Mouse (Mus musculus) megakaryocyte, embryonic 14.5 days (primary cell): ENCODE results near the gene Map2. TPM values are rescaled to one million over a fixed set of nuclear protein-coding genes. Genes with fewer than 3 reads are reported as not detected.

ENCODE experiments used
- H3K27me3 ChIP-seq: replicated peaks from 2 replicates; pipeline ENCODE3; 2012; ENCODE audit warnings: inconsistent platforms
- H3K36me3 ChIP-seq: replicated peaks from 2 replicates; pipeline ENCODE3; 2012; ENCODE audit warnings: low read length, inconsistent platforms, mixed read lengths
- H3K4me1 ChIP-seq: 2 replicates; pipeline ENCODE4 v1.6.1; 2012; ENCODE audit warnings: inconsistent platforms
- H3K4me3 ChIP-seq: replicated peaks from 2 replicates; pipeline ENCODE3; 2012; ENCODE audit warnings: moderate library complexity, mild to moderate bottlenecking, inconsistent platforms
- H3K9me3 ChIP-seq: 2 replicates; pipeline ENCODE4 v1.6.1; 2012; ENCODE audit warnings: inconsistent platforms
- FLI1 ChIP-seq: IDR thresholded peaks from 2 replicates; pipeline ENCODE4 v1.6.1; 2012; ENCODE audit warnings: low read length, inconsistent platforms, mixed read lengths
- GATA1 ChIP-seq: IDR thresholded peaks from 3 replicates; pipeline ENCODE4 v1.6.1; 2012; ENCODE audit warnings: mixed read lengths, low read length, inconsistent platforms, borderline replicate concordance
- polyA plus RNA-seq: library from polyadenylated mRNA; stranded (reverse); fragments of >175 nt; gene quantifications from 2 replicates; pipeline ENCODE4 v1.2.3, GENCODE M21; 2012; ENCODE audit warnings: low replicate concordance; ENCODE audit not compliant: insufficient read depth

Map2 gene
- polyA plus RNA-seq, 1 experiment, result not detected

DNA sequence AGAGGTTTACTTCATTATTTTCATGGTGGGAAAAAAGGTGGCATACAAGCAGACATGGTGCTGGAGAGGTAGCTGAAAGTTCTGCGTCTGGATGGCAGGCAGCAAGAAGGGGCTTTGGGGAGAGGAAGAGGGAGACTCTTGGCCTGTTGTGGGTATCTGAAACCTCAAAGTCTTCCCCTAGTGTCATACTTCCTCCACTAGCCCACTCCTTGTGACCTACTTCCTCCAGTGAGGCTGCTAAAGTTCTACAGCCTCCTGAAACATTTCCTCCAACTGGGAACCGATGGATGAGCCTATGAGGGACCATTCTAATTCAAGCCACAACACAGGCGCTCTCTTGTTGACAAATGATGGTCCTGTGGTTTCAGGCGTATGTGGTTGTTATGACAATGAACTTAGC, 56.9 kb downstream of the Map2 start:
- H3K36me3 ChIP-seq, result no peaks in the 10 kb centered on the region
- H3K27me3 ChIP-seq, result no peaks in the 10 kb centered on the region
- H3K4me1 ChIP-seq, result no peaks in the 10 kb centered on the region
- H3K4me3 ChIP-seq, result no peak overlapping the region
- TF ChIP-seq GATA1 (no peak), FLI1 (no peak)
- peaks cover 2% of the 10 kb centered on the region; the same call in 1 of the 2 replicates for H3K9me3 ChIP-seq

DNA sequence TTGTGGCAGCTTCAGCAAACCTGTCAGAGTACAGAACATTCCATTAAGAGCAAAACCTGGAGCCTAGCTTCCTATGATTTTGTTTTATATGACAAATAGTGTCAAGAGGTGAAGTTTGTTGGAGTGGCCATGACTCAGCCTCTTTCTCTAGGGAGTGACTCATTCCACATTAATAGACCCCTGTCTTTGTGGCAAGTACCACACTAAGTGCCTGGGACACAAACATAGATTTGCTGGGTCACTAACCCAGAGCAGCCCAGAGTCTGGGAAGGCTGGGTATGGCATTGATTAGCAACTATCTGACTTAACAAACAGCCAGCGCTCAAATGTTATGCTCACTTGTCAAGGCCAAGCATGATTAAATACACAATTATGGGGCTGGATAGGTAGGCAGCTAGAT, 69.8 kb downstream of the Map2 start:
- H3K36me3 ChIP-seq, result no peaks in the 10 kb centered on the region
- no peak overlapping the region for H3K4me3 ChIP-seq
- TF ChIP-seq FLI1 (no peak), GATA1 (no peak)
- no peaks in the 10 kb centered on the region for H3K9me3 ChIP-seq
- no peaks in the 10 kb centered on the region for H3K27me3 ChIP-seq
- H3K4me1 ChIP-seq, result no peaks in the 10 kb centered on the region

DNA sequence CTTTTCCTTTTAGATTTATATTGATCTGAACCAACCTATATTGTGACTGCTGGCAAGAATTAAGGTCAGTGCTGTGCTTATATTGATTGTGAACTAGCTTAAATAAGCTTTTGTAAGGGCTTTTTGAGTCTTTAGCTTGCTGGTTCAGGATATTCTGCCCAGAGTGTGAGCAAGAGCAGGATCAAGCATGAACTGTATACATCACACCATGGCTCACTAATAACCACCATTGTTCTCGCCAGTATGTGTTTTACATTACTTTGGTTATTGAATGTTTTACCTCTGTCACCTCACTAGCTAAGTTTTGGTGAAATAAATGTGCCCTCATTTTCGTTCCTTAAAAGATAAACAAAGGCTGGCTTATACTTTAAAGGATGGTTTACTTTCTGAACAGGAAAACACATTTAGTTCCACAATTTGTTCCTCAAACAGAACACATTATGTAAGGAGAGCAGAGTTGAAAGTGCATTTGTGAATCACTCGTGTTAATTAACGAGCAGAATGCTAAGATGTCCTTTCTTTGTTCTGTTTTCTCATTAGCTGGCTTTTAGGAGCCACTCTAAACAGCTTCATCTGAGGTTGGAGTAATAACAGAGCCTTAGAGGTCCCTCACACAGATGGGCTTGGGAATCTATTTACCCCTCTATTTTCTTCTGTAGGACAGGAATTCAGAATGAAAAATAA, 76.7 kb downstream of the Map2 start:
- TF ChIP-seq GATA1 (no peak), FLI1 (no peak)
- Histone ChIP-seq H3K27me3 (no peaks in the 10 kb centered on the region), H3K4me3 (no peak overlapping the region), H3K36me3 (no peaks in the 10 kb centered on the region), H3K9me3 (no peaks in the 10 kb centered on the region), H3K4me1 (no peaks in the 10 kb centered on the region)

DNA sequence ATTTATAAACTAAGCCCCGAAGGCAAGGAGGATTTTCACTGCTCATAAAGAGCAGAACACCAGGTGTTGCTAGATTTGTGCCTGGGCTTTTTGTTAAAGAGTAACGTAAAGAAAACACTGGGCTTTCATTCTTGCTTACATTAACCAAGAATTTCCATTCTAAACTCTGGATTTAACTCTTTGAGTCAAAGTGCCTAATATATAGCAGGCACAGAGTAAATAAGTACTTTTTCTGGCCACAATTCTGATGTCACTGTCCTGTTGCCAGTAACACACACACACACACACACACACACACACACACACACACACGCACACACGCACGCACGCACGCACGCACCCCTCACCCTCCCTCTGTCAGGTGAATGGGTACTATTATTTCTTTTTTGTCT, 77.3 kb downstream of the Map2 start:
- Histone ChIP-seq H3K4me1 (no peaks in the 10 kb centered on the region), H3K4me3 (no peak overlapping the region), H3K27me3 (no peaks in the 10 kb centered on the region), H3K9me3 (no peaks in the 10 kb centered on the region), H3K36me3 (no peaks in the 10 kb centered on the region)
- TF ChIP-seq GATA1 (no peak), FLI1 (no peak)

DNA sequence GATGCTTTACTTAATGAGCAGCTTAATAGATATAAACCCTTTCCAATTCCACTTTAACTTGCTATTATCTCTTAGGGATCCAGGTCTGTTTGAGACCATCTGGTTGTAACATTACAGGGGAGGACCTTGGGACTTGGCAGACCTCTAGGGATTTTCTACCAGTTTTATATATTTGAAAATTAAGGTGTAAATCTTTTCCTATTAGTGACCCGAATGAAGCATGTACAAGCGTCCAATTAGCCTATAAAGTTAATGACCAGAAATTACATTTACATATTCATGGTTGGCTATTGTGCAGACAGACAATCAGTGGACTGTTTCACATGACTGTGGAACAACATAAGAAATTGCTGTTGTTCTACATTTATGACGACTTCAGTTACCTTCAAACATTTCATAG, 88.1 kb downstream of the Map2 start:
- Histone ChIP-seq H3K4me3 (no peak overlapping the region), H3K9me3 (no peaks in the 10 kb centered on the region), H3K36me3 (no peaks in the 10 kb centered on the region), H3K4me1 (no peaks in the 10 kb centered on the region), H3K27me3 (no peaks in the 10 kb centered on the region)
- TF ChIP-seq GATA1 (no peak), FLI1 (no peak)

DNA sequence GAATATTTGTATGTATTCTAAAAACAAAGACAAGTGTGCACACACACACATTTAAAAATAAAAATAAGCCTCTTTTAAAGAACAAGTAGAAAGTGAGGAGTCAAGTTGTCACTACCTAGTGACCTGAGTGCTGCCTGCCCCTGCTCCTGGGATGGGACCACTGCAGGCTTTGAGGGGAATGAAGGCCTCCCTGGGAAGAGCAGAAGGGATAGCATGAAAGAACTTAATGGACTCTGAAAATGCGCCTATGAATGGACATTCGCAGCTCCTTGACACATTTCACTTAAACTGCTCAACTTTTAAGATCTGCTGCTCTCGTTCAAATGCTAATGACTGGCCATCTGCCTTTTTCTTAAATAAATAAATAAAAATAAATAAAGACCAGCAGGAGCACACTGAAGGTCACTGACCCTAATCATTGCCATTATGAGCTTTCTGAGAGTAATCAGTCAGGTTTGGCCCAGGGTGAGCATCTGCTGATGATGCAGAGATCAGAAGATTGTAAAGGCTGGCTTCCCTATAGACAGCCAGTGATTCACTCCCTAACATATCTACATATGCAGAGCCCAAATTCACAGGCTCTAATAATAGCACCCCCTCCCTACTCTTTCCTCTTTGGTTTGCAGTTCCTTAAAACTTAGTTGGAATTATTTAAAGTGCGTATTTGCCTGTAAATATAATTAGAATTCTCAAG, 91.3 kb downstream of the Map2 start:
- TF ChIP-seq FLI1 (no peak), GATA1 (no peak)
- H3K4me3 ChIP-seq, result no peak overlapping the region
- no peaks in the 10 kb centered on the region for H3K4me1 ChIP-seq
- no peaks in the 10 kb centered on the region for H3K9me3 ChIP-seq
- H3K27me3 ChIP-seq, result no peaks in the 10 kb centered on the region
- H3K36me3 ChIP-seq, result no peaks in the 10 kb centered on the region

DNA sequence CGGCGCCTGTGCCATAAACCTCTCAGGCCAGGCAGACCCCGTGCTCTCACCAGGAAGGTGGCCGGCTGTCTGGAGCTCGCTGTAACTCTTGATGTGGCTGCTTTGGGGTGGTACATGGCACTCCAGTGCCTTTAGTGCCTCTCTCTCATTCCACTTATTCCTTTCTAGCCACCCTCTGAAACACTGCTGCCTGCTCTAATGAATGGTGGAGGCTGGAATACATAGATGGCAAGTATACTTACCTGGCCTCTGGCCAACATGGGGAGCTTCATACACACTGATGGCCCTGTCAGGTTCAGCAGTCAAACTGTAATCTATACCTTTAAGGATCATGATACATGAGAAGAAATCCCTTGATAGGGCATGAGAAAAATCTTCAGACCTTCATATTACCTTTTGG, 102.6 kb downstream of the Map2 start:
- H3K9me3 ChIP-seq, result no peaks in the 10 kb centered on the region
- no peaks in the 10 kb centered on the region for H3K36me3 ChIP-seq
- no peaks in the 10 kb centered on the region for H3K27me3 ChIP-seq
- no peak overlapping the region for H3K4me3 ChIP-seq
- TF ChIP-seq FLI1 (no peak), GATA1 (no peak)
- 0 out of 2 replicates have a peak, but pooled peaks cover 3% of the 10 kb centered on the region for H3K4me1 ChIP-seq

DNA sequence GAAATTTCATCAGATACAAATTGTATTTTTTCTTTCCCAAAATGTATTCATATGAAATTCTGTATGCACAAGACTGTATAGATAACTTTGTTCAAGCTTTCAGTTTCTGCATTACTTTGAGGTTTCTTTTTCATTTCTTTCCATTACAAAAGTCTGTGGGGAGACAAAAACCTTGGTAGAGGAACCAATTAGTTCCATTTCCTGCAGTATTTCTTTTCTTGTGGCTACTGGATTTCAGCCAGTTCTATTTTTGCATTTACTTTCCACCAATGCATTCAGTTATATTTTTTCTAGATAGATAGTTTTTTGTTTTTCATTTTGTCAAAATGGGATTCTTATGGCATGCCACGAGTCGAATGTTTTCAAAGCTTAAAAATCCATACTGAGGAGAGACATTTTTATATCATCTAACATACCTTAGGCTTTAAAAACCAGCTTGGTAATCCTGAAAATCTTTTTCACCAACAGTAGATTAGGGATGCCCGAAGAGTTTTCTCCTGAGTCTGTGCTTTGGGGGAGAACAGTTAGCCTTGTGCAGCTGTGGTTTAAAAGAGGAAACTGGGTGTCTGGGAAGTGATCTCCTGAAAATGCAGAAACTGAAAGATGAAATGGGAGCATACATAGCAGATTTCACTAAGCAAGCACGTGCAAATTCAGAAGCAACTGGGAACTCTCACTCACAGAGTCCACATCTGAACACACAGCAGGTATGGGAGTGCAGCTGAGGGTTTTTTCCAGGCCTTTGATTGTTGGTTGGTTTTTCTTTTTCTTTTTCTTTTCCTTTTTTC, 104.3 kb downstream of the Map2 start:
- no peaks in the 10 kb centered on the region for H3K27me3 ChIP-seq
- H3K4me3 ChIP-seq, result no peak overlapping the region
- TF ChIP-seq FLI1 (no peak), GATA1 (no peak)
- 0 out of 2 replicates have a peak, but pooled peaks cover 3% of the 10 kb centered on the region for H3K4me1 ChIP-seq
- H3K36me3 ChIP-seq, result no peaks in the 10 kb centered on the region
- no peaks in the 10 kb centered on the region for H3K9me3 ChIP-seq

DNA sequence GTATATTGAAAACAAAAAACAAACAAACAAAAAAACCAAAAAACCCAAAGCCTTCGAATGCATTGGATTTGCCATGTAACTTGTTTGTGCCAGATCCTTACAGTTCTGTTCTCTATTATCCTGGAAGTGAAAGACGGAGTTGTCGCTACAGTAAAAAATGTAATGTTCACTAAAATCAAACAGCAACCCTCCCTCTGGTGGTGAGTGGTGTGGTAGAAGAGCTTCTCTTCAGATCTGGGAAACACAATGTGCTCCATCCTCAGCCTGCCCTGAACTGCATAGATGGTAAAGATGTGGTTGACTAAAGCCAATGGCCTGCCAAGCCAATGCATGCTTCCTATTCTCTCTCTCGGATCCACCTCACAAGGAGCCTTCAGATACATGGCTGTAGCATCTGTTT, 105.1 kb downstream of the Map2 start:
- H3K27me3 ChIP-seq, result no peaks in the 10 kb centered on the region
- TF ChIP-seq GATA1 (no peak), FLI1 (no peak)

DNA sequence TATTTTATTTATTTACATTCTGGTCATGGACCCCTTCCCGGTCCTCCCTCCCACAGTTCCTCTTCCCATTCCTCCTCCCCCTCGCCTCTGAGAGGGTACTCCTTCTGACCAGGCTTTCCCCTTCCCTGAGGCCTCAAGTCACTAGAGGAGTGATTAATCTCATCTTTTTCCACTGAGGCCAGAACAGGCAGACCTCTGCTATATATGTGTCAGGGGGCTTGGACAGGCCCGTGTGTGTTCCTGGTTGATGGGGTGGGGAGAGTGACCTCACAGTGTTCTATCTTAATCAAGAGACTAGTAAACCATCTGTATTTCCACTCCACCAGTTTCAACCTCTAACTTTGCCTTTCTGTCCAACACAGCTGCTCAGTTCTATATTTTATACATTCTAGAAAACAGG, 107.4 kb downstream of the Map2 start:
- Histone ChIP-seq H3K9me3 (no peaks in the 10 kb centered on the region), H3K4me3 (no peak overlapping the region), H3K4me1 (0 out of 2 replicates have a peak, but pooled peaks cover 3% of the 10 kb centered on the region), H3K36me3 (no peaks in the 10 kb centered on the region), H3K27me3 (no peaks in the 10 kb centered on the region)
- TF ChIP-seq FLI1, result no peak
- TF ChIP-seq GATA1, result no peak

More for the DNA sequence above, 105.1 kb downstream of the Map2 start:
- H3K9me3 ChIP-seq, result no peaks in the 10 kb centered on the region
- H3K4me1 ChIP-seq, result 0 out of 2 replicates have a peak, but pooled peaks cover 3% of the 10 kb centered on the region
- H3K4me3 ChIP-seq, result no peak overlapping the region
- H3K36me3 ChIP-seq, result no peaks in the 10 kb centered on the region
